Mouse (Mus musculus) MEL (cell line): Measurements from ENCODE around the gene Pjvk. TPM values are rescaled to one million over a fixed set of nuclear protein-coding genes. Genes with fewer than 3 reads are reported as not detected.
A peak's percentile ranks its signal among the peaks of the same experiment; 100 is the strongest.

ENCODE experiments used
- DNase-seq: peaks from one replicate; pipeline ENCODE4 v3.0.0; 2011; ENCODE audit warnings: low read depth, low spot score
- H3K27ac ChIP-seq: 2 replicates; pipeline ENCODE4 v1.5.1; 2012; ENCODE audit warnings: low read depth, mild to moderate bottlenecking, control low read depth, low read length, moderate library complexity; ENCODE audit not compliant: control insufficient read depth
- H3K27me3 ChIP-seq, 2 experiments: fragments of 150-350 bp in 1 of 2; sonication (generic) in 1 of 2; 2 replicates each; pipeline ENCODE4 v1.6.1; 2012; ENCODE audit warnings: low read length in 2 of 2, mild to moderate bottlenecking in 2 of 2, improper control_type of control experiment in 1 of 2, moderate library complexity in 1 of 2; ENCODE audit not compliant: insufficient read depth in 2 of 2, control insufficient read depth in 1 of 2
- H3K36me3 ChIP-seq, 2 experiments: 2 replicates each; pipeline ENCODE4 v1.6.1; 2012 to 2014; ENCODE audit warnings: low read length in 2 of 2, improper control_type of control experiment in 1 of 2, inconsistent platforms in 1 of 2, mild to moderate bottlenecking in 1 of 2; ENCODE audit not compliant: insufficient read depth in 2 of 2, control insufficient read depth in 1 of 2
- H3K4me1 ChIP-seq, 2 experiments: fragments of 150-350 bp in 1 of 2; sonication (generic) in 1 of 2; 2 replicates each; pipeline ENCODE4 v1.6.1; 2012; ENCODE audit warnings: low read length in 2 of 2, improper control_type of control experiment in 1 of 2, mild to moderate bottlenecking in 1 of 2; ENCODE audit not compliant: insufficient read depth in 2 of 2, control insufficient read depth in 1 of 2
- H3K4me3 ChIP-seq, 2 experiments: fragments of 150-350 bp in 1 of 2; sonication (generic) in 1 of 2; 2 replicates each; pipeline ENCODE4 v1.5.1; 2012; ENCODE audit warnings: low read depth in 2 of 2, low read length in 2 of 2, mild to moderate bottlenecking in 2 of 2, moderate library complexity in 2 of 2, control low read depth in 1 of 2, improper control_type of control experiment in 1 of 2; ENCODE audit not compliant: control insufficient read depth in 1 of 2, insufficient read depth in 1 of 2
- H3K79me2 ChIP-seq: 2 replicates; pipeline ENCODE4 v1.6.1; 2012; ENCODE audit warnings: mild to moderate bottlenecking, low read length, moderate library complexity; ENCODE audit not compliant: control insufficient read depth, poor library complexity, insufficient read depth
- H3K9ac ChIP-seq: 2 replicates; pipeline ENCODE4 v1.6.1; 2012; ENCODE audit warnings: low read depth, mild to moderate bottlenecking, control low read depth, low read length, moderate library complexity; ENCODE audit not compliant: control insufficient read depth, poor library complexity, severe bottlenecking
- H3K9me3 ChIP-seq: fragments of 150-350 bp; sonication (generic); replicated peaks from 2 replicates; pipeline ENCODE4 v1.6.1; 2012; ENCODE audit warnings: mild to moderate bottlenecking, low read length, improper control_type of control experiment, moderate library complexity; ENCODE audit not compliant: insufficient read depth
- BHLHE40 ChIP-seq: IDR thresholded peaks from 2 replicates; pipeline ENCODE4 v1.6.1; 2012; ENCODE audit warnings: low read depth, mild to moderate bottlenecking, inconsistent platforms, low read length, improper control_type of control experiment, borderline replicate concordance
- CTCF ChIP-seq, 3 experiments: IDR thresholded peaks in 2 of 3; conservative IDR thresholded peaks in 1 of 3; 2 replicates each; pipeline ENCODE4 v1.5.1; 2011 to 2012; ENCODE audit warnings: low read length in 3 of 3, low read depth in 2 of 3, mild to moderate bottlenecking in 2 of 3, improper control_type of control experiment in 1 of 3, inconsistent platforms in 1 of 3, mixed read lengths in 1 of 3, moderate library complexity in 1 of 3; ENCODE audit not compliant: control insufficient read depth in 1 of 3, insufficient read depth in 1 of 3, poor library complexity in 1 of 3, severe bottlenecking in 1 of 3
- ELF1 ChIP-seq: IDR thresholded peaks from 2 replicates; pipeline ENCODE4 v1.6.1; 2014; ENCODE audit warnings: low read depth, mild to moderate bottlenecking, inconsistent platforms, low read length, improper control_type of control experiment, moderate library complexity
- MAFK ChIP-seq: IDR thresholded peaks from 2 replicates; pipeline ENCODE4 v1.6.1; 2011; ENCODE audit warnings: low read depth, mild to moderate bottlenecking, low read length, improper control_type of control experiment, borderline replicate concordance
- MAX ChIP-seq: IDR thresholded peaks from 2 replicates; pipeline ENCODE4 v1.6.1; 2011; ENCODE audit warnings: low read length, improper control_type of control experiment
- MAZ ChIP-seq: IDR thresholded peaks from 2 replicates; pipeline ENCODE4 v1.6.1; 2012; ENCODE audit warnings: low read depth, mild to moderate bottlenecking, inconsistent platforms, low read length, improper control_type of control experiment
- MXI1 ChIP-seq: IDR thresholded peaks from 2 replicates; pipeline ENCODE4 v1.6.1; 2011; ENCODE audit warnings: mild to moderate bottlenecking, low read depth, low read length, improper control_type of control experiment
- MYC ChIP-seq: IDR thresholded peaks from 2 replicates; pipeline ENCODE4 v1.6.1; 2011; ENCODE audit warnings: low read depth, mild to moderate bottlenecking, low read length, improper control_type of control experiment, moderate library complexity
- NELFE ChIP-seq: IDR thresholded peaks from 2 replicates; pipeline ENCODE4 v1.6.1; 2011; ENCODE audit warnings: low read depth, low read length, improper control_type of control experiment
- NRF1 ChIP-seq: IDR thresholded peaks from 2 replicates; pipeline ENCODE4 v1.6.1; 2014; ENCODE audit warnings: low read depth, mild to moderate bottlenecking, inconsistent platforms, low read length, improper control_type of control experiment, moderate library complexity; ENCODE audit not compliant: poor library complexity, insufficient read depth, severe bottlenecking
- POLR2A ChIP-seq, 2 experiments: IDR thresholded peaks; 2 replicates each; pipeline ENCODE4 v1.6.1; 2011 to 2012; ENCODE audit warnings: low read length in 2 of 2, mild to moderate bottlenecking in 2 of 2, control low read depth in 1 of 2, improper control_type of control experiment in 1 of 2, low read depth in 1 of 2, moderate library complexity in 1 of 2; ENCODE audit not compliant: control insufficient read depth in 1 of 2, insufficient read depth in 1 of 2, poor library complexity in 1 of 2
- POLR2AphosphoS5 ChIP-seq: IDR thresholded peaks from 2 replicates; pipeline ENCODE4 v1.6.1; 2012; ENCODE audit warnings: low read depth, borderline replicate concordance, mild to moderate bottlenecking, inconsistent platforms, low read length, moderate library complexity, mixed read lengths
- SIN3A ChIP-seq: IDR thresholded peaks from 2 replicates; pipeline ENCODE4 v1.6.1; 2012; ENCODE audit warnings: low read length, improper control_type of control experiment, inconsistent platforms
- SMC3 ChIP-seq: IDR thresholded peaks from 2 replicates; pipeline ENCODE4 v1.6.1; 2011; ENCODE audit warnings: low read depth, low read length, improper control_type of control experiment
- ZNF384 ChIP-seq: IDR thresholded peaks from 2 replicates; pipeline ENCODE4 v1.6.1; 2012; ENCODE audit warnings: low read depth, mild to moderate bottlenecking, inconsistent platforms, low read length, improper control_type of control experiment
- polyA plus RNA-seq, 2 experiments: library from polyadenylated mRNA; stranded (reverse) in 1 of 2; unstranded in 1 of 2; fragments of >175 nt in 1 of 2; fragments of >200 nt in 1 of 2; gene quantifications; 2 replicates each; pipeline versions ENCODE4 v1.2.1 to v1.2.4; 2012; ENCODE audit warnings: low replicate concordance in 2 of 2, low read depth in 1 of 2; ENCODE audit not compliant: insufficient read length in 2 of 2, insufficient read depth in 1 of 2, missing spikeins in 1 of 2
- total RNA-seq: library from RNA; depleted of rRNA; stranded (reverse); fragments of 300-350 nt; gene quantifications from 2 replicates; pipeline ENCODE4 v1.2.3, GENCODE M21; 2012; rRNA removed

The Pjvk gene
- total RNA-seq (not detected in 2 replicates), polyA plus RNA-seq (under 1 TPM in 1 of 2 experiments, not detected in 1; 0.07 TPM)

- Histone ChIP-seq H3K4me3 (peak within 1 kb of the TSS; percentile 71 to 91), H3K36me3 (peaks cover 0 to 13% of the 10 kb centered on the region in 2 experiments; a peak in 2 of 4 replicates), H3K9me3 (no peaks in the 10 kb centered on the region), H3K79me2 (no peaks in the 10 kb centered on the region), H3K4me1 (peaks cover 5 to 9% of the 10 kb centered on the region in 2 experiments), H3K9ac (peak within 1 kb of the TSS; percentile 77), H3K27ac (peak within 1 kb of the TSS; percentile 22; the same call in 1 of the 2 replicates), H3K27me3 (no peaks in the 10 kb centered on the region)
- TF ChIP-seq MXI1, result peak; percentile 50; the same call in 1 of the 2 replicates
- peak; percentile 8; the same call in 1 of the 2 replicates for TF ChIP-seq SIN3A
- TF ChIP-seq NELFE, result peak; percentile 28; the same call in 1 of the 2 replicates
- TF ChIP-seq ELF1, result 0 out of 2 replicates have a peak, but pooled peaks have one; percentile 17
- TF ChIP-seq MAZ, result peak; percentile 21; the same call in 1 of the 2 replicates
- 0 out of 2 replicates have a peak, but pooled peaks have one; percentile 17 for TF ChIP-seq NRF1
- TF ChIP-seq MAFK, result no peak
- peak; percentile 51; the same call in 1 of the 2 replicates for TF ChIP-seq MAX
- peak; percentile 45 to 56; a peak in 2 of 4 replicates for TF ChIP-seq POLR2A (IDR thresholded peaks at IDR 0.05; ENCODE audit: control insufficient read depth in 1 of 2, insufficient read depth in 1 of 2, low read depth in 1 of 2, low read length in 2 of 2, poor library complexity in 1 of 2)
- no peak for TF ChIP-seq MYC
- TF ChIP-seq ZNF384, result no peak
- TF ChIP-seq BHLHE40, result no peak
- peak; percentile 96 for DNase-seq
Observed at GRCm38 (mm10) chr2:76647883-76648570, at the start of gene Pjvk, which contains the start of gene Prkra. TSS of gene Pjvk (plus strand) at chr2:76648476. TSS of gene Prkra (minus strand) at chr2:76648015.

- Histone ChIP-seq H3K9ac (no peak overlapping the region), H3K4me1 (no peaks in the 10 kb centered on the region), H3K4me3 (no peak overlapping the region), H3K79me2 (no peaks in the 10 kb centered on the region), H3K9me3 (no peaks in the 10 kb centered on the region), H3K27me3 (no peaks in the 10 kb centered on the region), H3K36me3 (no peaks in the 10 kb centered on the region), H3K27ac (no peak overlapping the region)
- TF ChIP-seq POLR2AphosphoS5 (no peak), CTCF (IDR thresholded peaks at IDR 0.05 in 2 of 3, conservative IDR thresholded peaks at IDR 0.05 in 1 of 3; ENCODE audit: control insufficient read depth in 1 of 3, insufficient read depth in 1 of 3, low read depth in 2 of 3, low read length in 3 of 3, poor library complexity in 1 of 3, severe bottlenecking in 1 of 3) (peak in 2 of 3 experiments; percentile 30 to 33; a peak in 4 of 6 replicates), SMC3 (peak; percentile 28; the same call in 1 of the 2 replicates)
- DNase-seq, result no peak
Observed at GRCm38 (mm10) chr2:76599214-76599613, 49.1 kb upstream of the Pjvk start.
